Mouse (Mus musculus) heart, adult 11 months (tissue): ENCODE results near the gene Ywhaq.

ENCODE experiments used
- DNase-seq: peaks from one replicate; pipeline ENCODE4 v3.0.0; 2022

The Ywhaq gene

DNA sequence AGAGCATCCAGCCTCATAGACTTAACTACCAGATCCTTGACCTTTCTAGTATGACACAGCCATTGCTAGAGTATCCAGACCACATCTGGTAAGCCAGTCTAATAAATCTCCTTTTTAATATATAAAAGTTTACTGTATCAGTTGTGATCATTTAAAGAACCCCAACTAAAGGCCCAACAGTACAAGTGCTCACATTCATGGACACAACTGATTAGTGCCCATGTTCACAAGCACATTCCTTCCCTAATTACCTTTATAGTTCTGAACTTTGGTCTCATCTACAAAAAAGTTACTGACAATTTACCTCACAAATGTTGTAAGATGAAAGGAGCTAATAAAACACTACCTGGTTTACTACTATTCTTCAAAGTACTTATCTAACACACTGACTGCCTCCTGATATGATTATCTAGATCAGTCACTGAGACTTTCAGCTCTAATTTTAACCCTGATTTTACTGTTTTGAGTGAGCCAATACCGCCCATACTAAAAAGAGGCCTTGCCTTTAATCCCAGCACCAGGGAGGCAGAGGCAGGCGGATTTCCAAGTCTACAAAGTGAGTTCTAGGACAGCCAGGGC lies 8.6 kb downstream of the Ywhaq start:
- no peak for DNase-seq

DNA sequence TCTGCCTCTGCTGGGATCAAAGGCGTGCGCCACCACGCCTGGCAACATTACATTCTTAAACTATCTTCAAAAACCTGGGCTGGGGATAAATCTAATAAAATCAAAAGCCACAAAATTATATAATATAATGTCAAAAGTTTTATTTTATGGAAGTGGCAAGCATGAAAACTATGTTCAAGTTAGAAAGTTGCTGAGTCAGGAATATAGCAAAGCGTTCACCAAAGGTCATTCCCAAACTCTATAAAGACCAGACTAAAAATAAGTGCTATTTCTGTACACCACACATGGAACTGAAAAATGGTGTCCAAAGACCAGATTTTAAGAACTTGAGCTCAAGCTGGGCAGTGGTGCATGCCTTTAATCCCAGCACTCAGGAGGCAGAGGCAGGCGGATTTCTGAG lies 14.7 kb downstream of the Ywhaq start:
- DNase-seq, result no peak

DNA sequence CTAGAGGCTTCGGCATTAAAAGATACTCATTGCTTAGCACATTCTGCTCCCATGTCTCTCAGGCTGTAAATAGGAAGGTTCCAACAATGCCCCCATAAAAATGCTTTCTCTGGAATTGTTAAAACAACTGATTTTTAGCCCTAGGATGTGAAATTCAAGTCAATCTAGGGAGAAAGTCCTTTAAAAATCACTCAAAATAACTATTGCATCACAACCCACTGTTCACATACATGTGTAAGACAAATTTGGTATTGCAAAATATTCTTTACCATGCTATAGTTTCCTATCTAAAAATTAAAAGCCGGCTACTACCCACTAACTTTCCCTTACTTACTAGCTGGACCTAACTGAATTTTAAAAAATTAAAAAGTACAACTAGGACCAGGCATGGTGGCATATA lies 31.2 kb downstream of the Ywhaq start:
- DNase-seq, result no peak

DNA sequence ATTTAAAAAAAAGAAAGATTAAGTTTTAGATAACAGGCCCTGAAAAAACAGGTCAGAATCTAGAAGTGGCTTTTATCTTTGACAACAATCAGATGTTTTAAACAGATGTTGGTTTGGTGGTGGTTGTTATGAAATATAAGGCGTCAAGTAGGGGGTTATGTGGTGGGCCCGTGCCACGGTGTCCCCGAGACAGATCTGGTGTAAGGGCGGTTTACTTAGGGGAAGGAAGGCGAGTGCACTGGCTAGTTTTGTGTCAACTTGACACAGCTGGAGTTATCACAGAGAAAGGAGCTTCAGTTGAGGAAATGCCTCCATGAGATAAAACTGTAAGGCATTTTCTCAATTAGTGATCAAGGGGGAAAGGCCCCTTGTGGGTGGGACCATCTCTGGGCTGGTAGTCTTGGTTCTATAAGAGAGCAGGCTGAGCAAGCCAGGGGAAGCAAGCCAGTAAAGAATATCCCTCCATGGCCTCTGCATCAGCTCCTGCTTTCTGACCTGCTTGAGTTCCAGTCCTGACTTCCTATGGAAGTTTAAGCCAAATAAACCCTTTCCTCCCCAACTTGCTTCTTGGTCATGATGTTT lies 38.6 kb downstream of the Ywhaq start:
- peak; percentile 80 for DNase-seq

DNA sequence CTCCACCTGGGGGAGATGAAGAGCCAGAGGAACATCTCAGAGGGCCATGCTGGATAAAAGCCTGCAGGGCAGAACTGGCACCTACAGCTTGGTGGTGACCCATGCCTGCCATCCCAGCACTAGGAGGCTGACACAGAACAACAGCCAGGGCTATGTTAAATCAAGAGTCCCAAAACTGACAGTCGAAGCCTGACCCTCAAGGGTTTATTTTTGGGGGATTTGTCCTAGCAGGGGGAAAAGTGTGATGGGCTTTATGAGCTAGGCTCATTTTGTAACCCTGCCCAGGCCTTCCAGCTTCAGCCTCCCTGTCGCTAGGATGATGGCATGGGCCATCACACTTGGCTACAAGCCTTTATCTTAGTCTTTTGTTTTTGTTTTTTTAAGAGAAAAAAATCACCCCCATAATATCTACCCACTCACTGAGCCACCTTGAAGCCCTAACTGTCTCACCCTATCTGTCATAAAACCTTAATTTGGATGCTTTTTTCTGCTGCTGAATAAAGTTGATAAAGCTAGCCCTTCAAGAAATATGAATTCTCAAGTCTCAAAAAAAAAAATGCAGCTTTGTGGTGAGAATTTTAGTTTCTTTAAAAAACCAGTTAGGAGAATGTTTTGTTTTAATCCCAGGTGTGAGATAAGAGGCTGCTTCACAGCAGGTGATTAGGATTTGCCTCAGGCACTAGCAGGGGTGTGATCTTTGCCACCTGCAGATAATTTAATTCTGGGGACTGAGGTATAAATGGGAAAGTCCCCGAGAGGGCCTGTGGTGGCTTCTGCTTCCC lies 41.9 kb downstream of the Ywhaq start:
- peak; percentile 84 for DNase-seq

DNA sequence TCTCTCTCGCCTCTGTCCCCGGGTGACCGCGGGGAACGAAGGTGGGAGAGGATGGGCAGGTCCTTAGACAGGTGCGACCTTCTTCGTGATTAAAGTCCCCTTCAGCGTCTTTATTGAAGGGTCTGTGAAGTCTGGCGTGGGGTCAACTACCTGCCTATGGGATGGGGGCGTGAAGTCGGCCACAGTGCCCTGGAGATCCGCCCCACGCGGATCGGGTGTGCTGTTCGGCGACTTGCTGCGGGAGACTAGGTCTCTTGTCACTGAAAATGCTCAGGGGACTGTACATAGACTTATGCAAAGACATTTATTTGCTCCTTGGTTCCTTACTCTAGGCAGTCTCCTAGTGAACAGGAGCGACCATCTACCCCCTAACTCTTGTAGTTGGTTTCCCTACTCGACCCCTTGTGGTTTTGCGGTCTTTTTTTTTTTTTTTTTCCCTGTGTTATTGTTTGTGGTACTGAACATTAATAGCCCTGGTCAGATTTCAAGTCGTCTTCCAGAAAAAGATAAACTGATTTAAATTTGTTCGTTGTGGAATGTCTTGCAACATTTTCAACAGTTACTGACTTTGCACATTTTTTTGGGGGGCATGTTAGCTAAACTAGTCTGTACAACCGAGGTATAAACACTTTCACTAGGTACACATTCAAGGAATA lies 43.5 kb downstream of the Ywhaq start:
- DNase-seq, result no peak

DNA sequence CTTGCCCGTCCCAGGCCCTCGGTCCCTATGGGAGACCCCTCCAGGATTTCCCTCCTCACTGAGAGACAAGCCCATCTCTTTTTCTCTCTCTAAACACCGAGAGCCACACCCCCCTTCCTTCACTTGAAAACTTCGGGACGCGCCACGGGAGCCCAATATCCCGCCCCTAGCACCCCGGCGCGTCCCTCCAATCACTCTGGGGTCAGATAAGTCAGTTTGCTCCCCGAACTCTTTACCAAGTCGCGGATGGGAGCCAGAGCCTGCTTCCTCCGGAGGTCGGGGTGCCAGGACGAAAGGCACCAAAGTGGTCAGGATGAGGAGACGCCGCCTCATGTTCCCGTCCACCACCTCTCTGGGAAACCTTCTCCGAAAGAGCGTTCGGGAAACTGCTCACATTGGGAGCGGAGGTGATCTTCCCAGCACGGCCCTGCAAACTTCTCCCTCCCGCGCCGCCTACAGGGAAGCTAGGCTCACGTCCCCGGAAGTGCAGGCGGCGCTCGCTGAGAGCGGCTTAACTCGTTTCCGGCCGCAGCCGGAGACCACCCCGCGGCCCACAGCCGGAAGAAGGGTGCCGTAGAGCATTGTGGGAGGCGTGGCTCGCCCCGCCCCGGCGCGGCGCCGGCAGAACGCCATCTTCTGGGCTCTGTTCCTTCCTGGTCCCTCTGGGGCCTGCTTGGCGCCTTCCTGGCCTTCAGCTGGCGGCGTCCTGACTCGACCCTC lies 44.2 kb downstream of the Ywhaq start, which contains the start of gene Adam17:
Adam17 (minus strand) TSS at position 533 of the 720 bp plus-strand sequence.
- peak; percentile 100 for DNase-seq

DNA sequence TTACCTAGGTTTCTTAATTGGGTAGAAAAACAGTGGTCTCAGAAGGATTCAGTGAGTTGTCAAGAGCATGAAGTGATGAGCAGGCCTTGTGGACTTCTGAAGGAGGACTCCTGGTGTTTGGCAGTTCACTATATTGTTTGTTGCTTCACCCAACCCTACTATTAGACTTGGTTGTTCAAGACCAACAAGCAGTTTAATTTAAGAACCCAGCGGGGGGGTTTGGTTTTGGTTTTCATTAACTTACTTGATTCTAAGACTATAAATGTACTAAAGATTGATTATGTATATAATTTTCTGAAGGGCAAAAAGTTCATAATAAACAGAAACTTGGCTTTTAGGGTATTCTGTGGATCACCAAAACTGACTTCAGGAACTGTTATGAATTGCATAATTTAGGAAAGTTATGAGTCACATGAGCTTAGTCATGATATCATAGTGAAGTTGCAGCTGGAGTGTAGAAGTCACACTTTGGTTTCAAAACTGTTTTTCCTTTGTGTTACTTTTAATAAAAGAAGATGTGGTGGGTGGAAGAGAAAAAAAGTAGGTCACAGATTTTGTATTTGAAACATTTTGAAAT lies 47.3 kb downstream of the Ywhaq start:
- peak; percentile 61 for DNase-seq

DNA sequence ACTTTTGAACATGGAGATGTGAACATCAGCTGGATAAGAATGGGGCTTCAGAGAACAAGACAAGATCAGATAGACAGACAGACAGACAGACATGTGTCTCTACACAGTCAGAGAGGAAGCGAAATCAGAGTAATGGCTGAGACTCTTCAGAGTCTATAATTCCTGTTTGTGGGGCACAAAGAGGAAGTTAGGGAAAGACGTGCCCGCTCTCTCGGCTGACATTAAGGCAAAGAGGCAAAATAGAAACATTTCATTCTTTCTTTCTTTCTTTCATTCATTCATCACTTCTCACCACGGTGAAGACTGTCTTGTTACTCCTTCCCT lies 48.4 kb downstream of the Ywhaq start:
- DNase-seq, result no peak

DNA sequence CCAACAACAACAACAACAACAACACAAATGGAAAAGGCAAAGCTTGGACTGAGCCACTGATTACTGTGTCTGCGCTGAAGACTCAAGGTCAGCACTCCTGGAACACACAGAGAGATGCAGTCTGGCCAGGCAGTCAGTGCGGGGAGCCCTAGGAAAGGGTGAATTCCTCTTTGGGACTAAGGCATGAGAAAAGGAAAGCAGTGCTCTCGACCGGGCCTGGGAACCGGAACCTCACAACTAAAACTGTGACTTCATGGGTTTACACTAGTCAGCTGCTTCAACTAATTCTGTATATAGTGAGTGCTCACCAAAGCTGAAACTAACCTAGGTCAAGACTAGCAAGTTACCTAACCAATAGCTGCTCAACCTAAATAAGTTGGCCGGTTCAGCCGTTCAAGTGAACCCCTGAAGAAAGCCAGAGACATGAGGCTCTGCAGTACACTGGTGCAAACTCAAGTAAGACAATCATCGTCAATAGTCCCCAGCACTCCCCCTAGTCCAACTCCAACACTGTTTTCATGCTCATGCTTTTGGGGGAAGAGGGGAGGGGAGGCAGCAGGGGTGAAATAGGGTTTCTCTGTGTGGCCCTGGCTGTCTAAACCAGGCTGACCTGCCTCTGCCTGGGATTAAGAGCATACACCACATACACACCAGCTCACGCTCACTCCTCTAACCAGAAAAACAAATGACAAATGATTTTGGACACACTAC lies 48.9 kb downstream of the Ywhaq start:
- peak; percentile 91 for DNase-seq

DNA sequence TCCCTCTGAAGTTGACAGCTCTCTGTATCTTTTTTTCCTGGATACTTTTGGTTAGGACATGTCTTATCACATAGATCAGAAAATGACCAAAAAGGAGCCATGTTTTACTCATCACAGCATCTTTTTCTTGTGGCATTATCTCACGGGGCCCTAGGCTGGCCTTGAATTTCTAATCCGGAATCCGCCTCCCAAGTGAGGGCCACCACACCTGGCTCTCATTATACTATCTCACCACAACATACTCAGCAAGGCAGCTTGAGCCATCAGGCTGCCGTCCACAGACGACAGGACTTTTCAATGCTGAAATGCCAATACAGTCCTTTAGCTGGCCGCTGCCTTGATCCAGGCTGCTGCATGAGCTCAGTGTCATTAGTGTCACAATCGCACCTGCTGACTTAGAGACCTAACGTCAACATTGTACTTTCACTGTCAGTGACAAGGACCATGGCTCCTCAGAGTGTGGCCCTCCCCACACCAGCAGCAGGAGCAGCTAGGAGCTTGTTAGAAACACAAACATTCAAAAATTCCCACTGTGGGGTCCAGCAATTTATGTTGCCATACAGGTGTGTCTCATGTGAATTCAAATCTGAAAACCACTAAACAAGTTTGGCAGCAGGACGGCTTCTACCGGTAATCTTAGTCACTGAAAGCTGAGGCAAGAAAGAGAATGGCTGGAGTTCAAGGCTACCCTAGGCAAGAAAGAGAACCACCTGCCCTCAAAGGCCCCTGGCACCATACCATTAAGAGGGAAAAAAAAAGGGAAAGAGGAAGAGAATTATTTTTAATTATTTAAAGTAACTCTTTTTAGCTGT lies 52.6 kb downstream of the Ywhaq start:
- DNase-seq, result peak; percentile 76

DNA sequence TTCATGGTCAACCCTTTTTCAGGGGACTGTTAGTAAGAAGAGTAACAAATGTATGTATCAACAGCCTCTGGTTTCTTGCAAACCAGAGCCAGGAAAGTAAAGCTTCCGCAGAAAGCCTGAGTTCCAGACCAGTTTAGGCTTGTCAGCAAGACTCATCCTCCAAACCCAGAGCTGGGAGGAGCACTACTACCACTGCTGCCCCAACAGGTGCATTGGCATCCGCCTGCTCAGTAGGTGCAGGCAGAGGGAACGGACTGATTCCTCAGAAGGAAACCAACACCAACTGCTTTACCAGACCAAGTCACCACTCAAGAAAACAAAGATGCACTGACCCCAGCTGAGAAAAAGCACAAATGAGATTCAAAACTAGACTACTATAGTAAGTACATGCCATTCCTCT lies 54.2 kb downstream of the Ywhaq start:
- DNase-seq, result peak; percentile 79

DNA sequence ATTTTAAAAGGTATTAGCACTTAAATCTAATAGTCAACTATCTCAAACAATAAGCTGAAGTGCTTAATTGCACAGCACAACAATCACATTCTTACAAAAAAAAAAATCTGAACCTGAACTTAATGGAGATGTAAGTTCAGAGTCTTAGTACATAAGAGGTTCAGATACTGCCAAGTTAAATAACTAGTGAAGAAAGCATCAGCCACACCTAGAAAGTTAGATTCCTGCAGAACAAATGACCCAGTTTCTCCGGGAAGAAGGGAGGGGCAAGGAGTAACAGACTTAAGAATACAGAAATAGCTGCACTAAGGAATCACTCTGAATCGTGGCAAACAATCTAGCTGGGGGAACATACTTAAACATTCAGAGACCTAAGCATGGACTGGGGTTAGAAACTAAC lies 54.8 kb downstream of the Ywhaq start:
- DNase-seq, result peak; percentile 18

DNA sequence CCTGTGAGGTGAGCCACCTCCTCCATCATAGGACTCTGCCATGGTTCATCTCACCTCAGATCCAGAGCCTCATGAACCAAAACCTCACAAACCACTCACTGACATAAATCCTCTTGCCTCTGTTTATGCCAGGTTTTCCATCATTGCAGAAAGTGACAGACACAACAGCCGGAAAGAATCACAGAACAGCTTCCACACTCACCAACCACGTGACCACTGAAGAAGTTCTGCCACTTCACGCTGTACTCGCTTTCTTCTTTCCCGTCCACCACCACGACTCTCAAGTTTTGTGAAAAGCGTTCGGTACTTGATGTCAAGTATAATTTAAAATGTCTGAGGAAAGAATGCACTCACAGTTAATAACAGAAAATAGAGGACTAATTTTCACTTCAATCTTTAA lies 63.8 kb downstream of the Ywhaq start:
- peak; percentile 27 for DNase-seq

DNA sequence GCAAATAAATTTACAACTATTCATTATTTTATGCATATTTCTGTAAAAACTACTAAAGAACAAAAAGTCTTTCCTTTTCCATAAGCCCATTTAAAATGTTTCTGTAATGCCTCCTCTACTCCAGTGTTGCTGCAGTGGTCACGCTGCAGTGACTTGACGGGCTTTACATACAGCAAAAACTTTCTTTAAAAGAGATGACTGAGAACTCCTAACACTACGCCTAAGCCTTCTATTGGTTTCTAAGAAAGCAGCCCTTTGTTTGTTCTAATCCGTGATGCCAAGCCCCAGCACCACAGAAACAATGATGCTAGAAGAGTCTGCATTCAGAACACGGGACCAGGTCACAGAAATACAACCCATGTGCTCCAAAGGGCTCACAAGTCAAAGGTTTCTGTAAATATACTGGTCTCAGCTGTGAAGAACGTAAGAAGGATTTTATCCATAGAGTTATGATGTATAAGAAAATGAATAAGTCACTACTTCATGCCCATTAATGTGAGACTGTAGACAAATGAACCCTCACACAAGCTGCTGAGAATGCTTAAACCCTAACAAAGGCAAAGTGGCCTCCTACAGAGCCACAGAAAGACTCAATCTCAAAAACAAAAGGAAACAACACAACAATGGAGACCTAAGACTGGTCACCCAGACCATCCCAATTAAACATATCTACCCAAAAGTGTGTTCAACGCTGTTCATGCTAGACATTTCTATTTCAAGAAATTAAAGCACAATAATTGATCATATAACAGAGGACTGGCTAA lies 67.1 kb downstream of the Ywhaq start:
- DNase-seq, result peak; percentile 46

DNA sequence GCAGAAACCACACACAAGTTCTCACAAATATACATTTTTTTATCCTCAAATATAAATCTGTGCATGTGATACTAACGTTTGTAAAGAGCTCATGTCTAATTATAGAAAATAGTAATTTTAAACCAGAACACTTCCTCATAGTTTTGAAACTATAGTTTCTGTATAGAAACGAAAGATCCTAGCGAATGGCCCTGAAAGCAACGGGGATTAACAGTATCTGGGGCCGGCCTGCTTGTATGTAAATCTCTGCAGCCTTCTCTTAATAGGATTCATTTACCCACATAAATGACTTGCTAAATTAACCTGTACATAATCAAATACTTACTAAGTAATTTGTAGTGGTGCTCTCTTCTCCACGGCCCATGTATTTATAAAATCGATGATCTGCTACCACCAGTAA lies 70.5 kb downstream of the Ywhaq start:
- peak; percentile 4 for DNase-seq

DNA sequence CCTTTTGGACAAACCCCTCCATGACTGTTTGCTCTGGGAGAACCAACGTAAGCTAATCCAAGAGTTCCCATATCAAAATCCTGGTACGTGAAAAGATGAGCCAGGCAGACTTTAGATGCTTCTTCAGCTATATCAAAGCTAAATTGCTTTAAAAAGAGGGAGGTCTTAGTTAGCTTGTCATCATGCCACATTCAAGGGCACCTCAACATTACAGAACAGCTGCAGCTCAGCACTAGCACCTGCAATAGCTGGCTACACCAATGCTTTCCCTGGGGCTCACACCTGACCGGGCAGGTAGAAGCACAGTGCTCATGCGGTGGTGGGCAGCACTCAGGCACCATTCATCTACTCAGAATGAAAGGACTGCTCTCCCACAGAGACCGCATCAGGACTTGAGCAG lies 76.8 kb downstream of the Ywhaq start:
- peak; percentile 73 for DNase-seq
